In the genomic region with DNA sequence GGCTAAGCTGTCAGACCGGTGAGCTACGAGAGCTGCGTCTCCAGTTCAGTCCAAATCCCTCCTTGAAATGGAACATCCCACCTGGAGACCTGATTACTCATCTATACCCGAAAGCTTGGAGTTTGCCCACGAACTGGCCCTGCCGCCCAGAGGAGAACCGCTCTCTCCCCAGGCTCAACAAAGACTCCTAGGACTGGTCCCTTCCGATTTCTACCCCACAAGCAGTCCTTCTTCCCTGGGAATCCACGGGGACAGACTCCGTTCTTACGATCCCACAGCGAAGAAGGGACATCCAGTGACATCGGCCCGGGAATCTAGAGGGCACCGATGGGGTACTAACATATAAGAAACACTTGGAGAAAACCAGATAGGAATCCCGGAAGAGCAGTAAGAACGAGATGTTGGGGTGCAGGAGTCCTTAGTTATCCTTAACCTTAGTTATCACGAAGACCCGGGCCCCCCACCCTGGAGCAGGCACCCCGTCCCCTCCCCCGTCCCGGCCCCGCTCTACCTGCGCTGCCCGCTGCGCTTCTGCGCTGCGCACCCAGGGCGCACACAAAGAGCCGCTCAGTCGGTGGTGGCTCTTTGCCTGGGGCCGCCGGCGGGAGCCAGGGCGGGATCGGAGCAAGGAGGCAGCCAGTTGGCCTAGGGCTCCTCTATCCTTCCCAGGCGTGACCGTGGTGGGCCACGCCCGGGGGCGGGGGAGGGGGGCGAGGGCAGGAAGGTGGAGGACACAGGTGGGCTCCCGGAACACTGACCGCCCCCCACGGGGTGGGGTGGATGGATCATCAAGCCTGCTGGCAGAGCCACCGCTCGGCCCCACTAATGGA, we compare ENCODE assay signal across 9 mouse cellular contexts. TPM values are rescaled to one million over a fixed set of nuclear protein-coding genes. Genes with fewer than 3 reads are reported as not detected.
DNase-seq lines count a peak whose midpoint lies in the region; ATAC-seq lines count a peak whose summit lies in the region.
"Had no signal": no experiment of that assay in that cellular context is flagged by ENCODE, and none has a peak within 500 bp of the region (broad histone marks: within the 10 kb centered on the region; RNA-seq: fewer than 3 reads in every experiment).

Chst5 (minus strand) TSS at position 827 of the 830 bp plus-strand sequence.

- peak within 1 kb of the TSS; percentile 72 for H3K9ac ChIP-seq in hindbrain, embryonic 12.5 days
- H3K9ac ChIP-seq in midbrain, embryonic 16.5 days (ENCODE audit: low read depth, low read length), result peak within 1 kb of the TSS; percentile 77

- DNase-seq in left cerebral cortex, postnatal 4 days, result peak; percentile 46
- DNase-seq in left cerebral cortex, postnatal 25 days (ENCODE audit: low spot score in 2 of 2), result no peak
- DNase-seq in cerebellum, adult 9-11 months, result peak; percentile 50
- DNase-seq in thymus, postnatal 10 days (ENCODE audit: low spot score in 2 of 2), result no peak
- no peak for DNase-seq in adrenal gland, postnatal 10 days
- no peak for DNase-seq in left cerebral cortex, postnatal 14 days (ENCODE audit: low spot score in 2 of 2)

- peaks cover 21% of the 10 kb centered on the region for H3K4me1 ChIP-seq in hindbrain, embryonic 12.5 days
- peaks cover 17% of the 10 kb centered on the region for H3K4me1 ChIP-seq in midbrain, embryonic 16.5 days (ENCODE audit: control insufficient read depth, insufficient read depth, low read length)

- 3% methylated on average over 46 of the region's 47 CpGs for WGBS in hindbrain, embryonic 12.5 days
- 4% methylated on average over 47 of the region's 47 CpGs for WGBS in midbrain, embryonic 16.5 days

- H3K9me3 ChIP-seq in hindbrain, embryonic 12.5 days (replicated peaks), result no peaks in the 10 kb centered on the region
- no peaks in the 10 kb centered on the region for H3K9me3 ChIP-seq in midbrain, embryonic 16.5 days (replicated peaks; ENCODE audit: control insufficient read depth, low read length, poor library complexity, severe bottlenecking)

- peak; percentile 51 for ATAC-seq in hindbrain, embryonic 12.5 days (ENCODE audit: low FRiP score)
- ATAC-seq in midbrain, embryonic 16.5 days, result peak; percentile 49

- H3K4me3 ChIP-seq in hindbrain, embryonic 12.5 days, result peak within 1 kb of the TSS; percentile 45
- H3K4me3 ChIP-seq in midbrain, embryonic 16.5 days (ENCODE audit: low read depth, low read length), result peak within 1 kb of the TSS; percentile 51

- H3K27ac ChIP-seq in hindbrain, embryonic 12.5 days, result no peak within 1 kb of the TSS
- H3K27ac ChIP-seq in midbrain, embryonic 16.5 days (ENCODE audit: low read length), result peak within 1 kb of the TSS; percentile 17; the same call in 1 of the 2 replicates

- H3K27me3 ChIP-seq in hindbrain, embryonic 12.5 days, result peaks cover 3% of the 10 kb centered on the region; the same call in 1 of the 2 replicates
- no peaks in the 10 kb centered on the region for H3K27me3 ChIP-seq in midbrain, embryonic 16.5 days (ENCODE audit: control insufficient read depth, insufficient read depth, low read depth, low read length)

- peak within 1 kb of the TSS; percentile 88 for H3K4me2 ChIP-seq in hindbrain, embryonic 12.5 days (replicated peaks)
- peak within 1 kb of the TSS; percentile 95 for H3K4me2 ChIP-seq in midbrain, embryonic 16.5 days (ENCODE audit: low read length)

- no peaks in the 10 kb centered on the region for H3K36me3 ChIP-seq in hindbrain, embryonic 12.5 days
- H3K36me3 ChIP-seq in midbrain, embryonic 16.5 days (ENCODE audit: control insufficient read depth, insufficient read depth, low read length), result no peaks in the 10 kb centered on the region

- intact Hi-C loops in left cerebral cortex, postnatal 4 days (cut with DNase I), result no loop called here
- intact Hi-C loops in left cerebral cortex, postnatal 25 days (cut with DNase I), result loop anchor here (5.0 kb wide), 1 partner anchor 33 kb away; the partner anchor contains the start of gene Tmem170
- intact Hi-C loops in left cerebral cortex, postnatal 14 days (cut with DNase I), result no loop called here

RNA-seq across cellular contexts. Expression of gene Chst5, which starts in this region (rescaled TPM):
- total RNA-seq in left cerebral cortex, postnatal 4 days (2021), result 1 to 10 TPM in 1 of 2 experiments, under 1 TPM in 1; 0.89 to 1.0 TPM
- under 1 TPM; 0.28 to 0.30 TPM for total RNA-seq in left cerebral cortex, postnatal 25 days (2021)
- 4.7 and 5.1 TPM in 2 replicates for polyA plus RNA-seq in hindbrain, embryonic 12.5 days (2016; fragmentation: Nextera tagmentation; extraction: Ambion mirVana)
- polyA plus RNA-seq in midbrain, embryonic 16.5 days (2015; fragmentation: Nextera tagmentation; extraction: Ambion mirVana), result 2.7 and 4.1 TPM in 2 replicates
- total RNA-seq in adrenal gland, postnatal 10 days (2021), result under 1 TPM; 0.15 to 0.18 TPM
- total RNA-seq in left cerebral cortex, postnatal 14 days (2021), result under 1 TPM; 0.62 to 0.85 TPM
- total RNA-seq: liver, adult 2 months had no signal
- polyA plus RNA-seq: liver, adult 2 months had no signal

Comparison
In these comparisons a context has a peak if more than half of its experiments do, and no peak if none do; other contexts are left out.
1. DNase-seq: peak in left cerebral cortex, postnatal 4 days (single experiment) and cerebellum, adult 9-11 months (single experiment); none in left cerebral cortex, postnatal 25 days (0 of 2), thymus, postnatal 10 days (0 of 2), adrenal gland, postnatal 10 days (single experiment) and left cerebral cortex, postnatal 14 days (0 of 2).